Mouse (Mus musculus): ENCODE measurements at regions not wholly inside any gene's neighbourhood (a gene's known extent, or its start where the extent isn't known, plus 50 kb on each side); places are given as distances from the start of the nearest gene placed in this dataset.

GRCm38 (mm10) chr6:100923070-100923469 is 89.6 kb downstream of the Ppp4r2 start:
- CTCF ChIA-PET = no interaction called here

DNA sequence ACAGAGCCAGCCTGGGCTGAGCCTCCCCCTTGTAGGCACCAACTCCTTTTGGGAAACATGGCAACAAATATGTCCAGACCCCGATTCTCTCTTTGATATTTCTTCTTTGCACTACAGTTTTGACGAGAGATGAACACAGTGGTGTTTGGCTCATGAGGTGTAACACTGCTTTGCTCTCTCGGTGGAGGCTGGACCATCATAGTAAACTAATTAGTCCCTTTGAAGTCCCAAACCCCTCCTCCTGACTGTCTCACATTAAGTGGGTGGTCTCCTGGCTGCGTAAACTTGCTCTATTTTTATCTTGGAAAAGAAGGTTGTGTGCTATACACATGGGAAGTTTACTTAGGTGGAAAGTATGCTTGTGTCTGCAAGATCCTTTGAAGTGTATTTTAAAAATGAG is 90.3 kb downstream of the Ppp4r2 start:
- CTCF ChIA-PET = no interaction called here

- CTCF ChIA-PET = no interaction called here
Observed at GRCm38 (mm10) chr6:100928791-100929758, 95.7 kb downstream of the Ppp4r2 start.

- CTCF ChIA-PET = no interaction called here
Observed at GRCm38 (mm10) chr6:100929759-100930358, 96.4 kb downstream of the Ppp4r2 start.

DNA sequence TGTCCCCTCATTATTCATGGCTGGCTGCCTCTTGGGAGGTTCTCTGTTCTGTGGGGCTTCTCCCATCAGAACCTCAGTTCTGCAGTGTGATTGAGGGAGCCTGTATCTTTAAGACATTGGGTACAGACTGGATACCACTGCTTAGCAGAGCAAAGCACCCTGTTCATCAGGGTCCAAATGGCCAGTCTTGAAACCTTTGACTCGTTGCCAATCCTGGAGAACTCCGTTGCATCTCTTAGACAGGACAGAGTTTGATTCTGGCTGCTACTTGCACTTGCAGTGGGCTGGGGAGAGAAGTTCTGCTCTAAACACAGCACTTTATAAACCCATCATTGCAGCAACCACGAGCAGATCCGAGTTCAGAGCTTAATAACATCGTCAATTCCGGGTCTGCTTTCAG is 97.3 kb downstream of the Ppp4r2 start:
- CTCF ChIA-PET = no interaction called here

- CTCF ChIA-PET = no interaction called here
Observed at GRCm38 (mm10) chr6:100934424-100934823, 101.0 kb downstream of the Ppp4r2 start.

GRCm38 (mm10) chr6:100937802-100938201 is 104.4 kb downstream of the Ppp4r2 start:
- CTCF ChIA-PET = no interaction called here

DNA sequence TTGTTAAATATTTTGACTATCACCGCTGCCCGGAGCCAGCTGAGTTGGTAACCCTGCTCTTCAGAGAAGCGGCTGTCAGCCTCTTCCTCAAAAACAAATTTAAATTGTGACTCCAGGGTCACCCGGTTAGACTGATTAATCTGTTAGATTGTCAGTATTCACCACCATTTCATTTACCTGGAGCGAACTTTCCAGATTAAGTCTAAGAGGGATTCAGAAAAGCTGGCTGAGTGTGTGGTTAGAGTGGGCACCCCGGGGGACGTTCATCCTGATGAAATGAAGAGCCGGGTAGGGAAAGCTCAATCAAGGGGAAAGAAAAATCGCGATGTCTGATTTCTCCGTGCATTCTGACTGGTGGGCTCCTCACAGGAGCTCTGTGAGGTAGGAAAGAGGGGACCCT is 105.0 kb downstream of the Ppp4r2 start:
- CTCF ChIA-PET = no interaction called here

- CTCF ChIA-PET = no interaction called here
Observed at GRCm38 (mm10) chr6:100939042-100939441, 105.6 kb downstream of the Ppp4r2 start.

GRCm38 (mm10) chr6:100939766-100940165 is 106.3 kb downstream of the Ppp4r2 start:
- CTCF ChIA-PET = no interaction called here

DNA sequence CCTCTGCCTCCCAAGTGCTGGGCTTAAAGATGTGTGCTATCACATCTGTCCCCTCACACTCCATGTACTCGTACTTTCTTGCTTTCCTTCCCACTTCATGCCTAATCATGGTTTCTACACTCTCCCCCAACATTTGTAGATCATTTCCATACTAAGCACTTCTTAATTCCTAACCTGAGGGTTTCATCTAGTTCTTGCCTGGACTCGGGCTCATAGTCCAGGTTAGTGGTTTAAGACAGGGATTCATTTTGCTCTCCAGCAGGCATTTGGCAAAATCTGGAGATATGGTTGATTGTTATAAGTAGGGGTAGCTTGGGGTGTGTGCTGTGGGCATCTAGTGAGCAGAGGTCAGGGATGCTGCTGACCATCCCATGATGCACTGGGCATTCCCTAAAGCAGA is 108.3 kb downstream of the Ppp4r2 start:
- CTCF ChIA-PET = no interaction called here

DNA sequence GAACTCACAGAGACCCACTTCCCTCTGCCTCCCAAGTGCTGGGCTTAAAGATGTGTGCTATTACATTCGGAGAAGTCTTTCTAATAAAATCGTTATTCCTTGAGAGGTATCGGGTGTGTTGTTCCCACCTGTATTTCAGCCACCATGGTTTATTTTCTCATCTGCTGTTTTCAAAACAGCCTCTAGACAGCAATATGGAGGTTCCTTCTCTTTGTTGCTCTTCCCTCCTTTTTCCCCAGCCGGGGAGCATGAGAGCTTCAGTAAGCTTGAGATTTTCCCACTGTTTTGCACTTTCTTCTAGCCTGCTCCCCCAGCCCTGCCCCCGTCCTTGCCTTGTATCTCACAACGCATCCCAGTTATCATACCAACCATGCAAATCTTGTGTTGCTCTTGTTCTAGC is 109.5 kb downstream of the Ppp4r2 start:
- CTCF ChIA-PET = no interaction called here

DNA sequence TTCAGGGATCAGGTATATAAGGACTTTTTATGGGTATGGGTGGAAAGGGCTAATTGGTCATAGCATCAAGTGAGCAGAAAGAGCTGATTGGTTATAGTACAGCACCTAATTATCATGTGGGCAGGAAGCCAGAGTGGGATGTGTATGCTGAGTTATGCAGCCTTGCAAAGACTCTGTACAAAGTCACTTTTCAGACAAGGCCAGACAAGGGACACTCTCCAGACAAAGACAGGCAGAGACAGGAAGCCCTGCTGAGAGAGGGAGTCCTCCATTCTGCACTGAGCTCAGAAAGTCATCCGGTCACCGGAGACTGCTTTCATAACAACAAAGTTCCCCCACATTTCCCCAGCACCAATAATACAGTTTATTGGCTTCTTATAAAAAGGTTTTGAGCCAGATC is 112.4 kb downstream of the Ppp4r2 start:
- CTCF ChIA-PET = no interaction called here

- CTCF ChIA-PET = no interaction called here
Observed at GRCm38 (mm10) chr6:100948340-100948739, 114.9 kb downstream of the Ppp4r2 start.

DNA sequence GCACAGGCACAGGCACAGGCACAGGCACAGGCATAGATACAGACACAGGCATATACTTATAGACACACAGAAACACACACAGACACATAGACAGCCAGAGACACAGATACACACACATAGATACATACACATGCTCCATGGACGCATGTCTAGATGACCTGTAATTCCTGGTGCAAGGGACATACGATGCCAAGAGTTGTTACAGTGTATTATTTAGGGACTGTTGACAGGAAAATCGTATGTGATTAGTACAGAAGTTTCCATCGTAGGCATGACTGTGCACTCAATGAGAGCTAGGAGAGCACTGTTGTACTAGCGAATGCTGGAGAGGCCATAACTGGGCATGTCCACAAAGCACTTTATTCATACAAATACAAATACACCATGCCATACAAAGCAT is 118.2 kb downstream of the Ppp4r2 start:
- CTCF ChIA-PET = no interaction called here

- CTCF ChIA-PET = no interaction called here
Observed at GRCm38 (mm10) chr6:100952470-100952869, 119.0 kb downstream of the Ppp4r2 start.

DNA sequence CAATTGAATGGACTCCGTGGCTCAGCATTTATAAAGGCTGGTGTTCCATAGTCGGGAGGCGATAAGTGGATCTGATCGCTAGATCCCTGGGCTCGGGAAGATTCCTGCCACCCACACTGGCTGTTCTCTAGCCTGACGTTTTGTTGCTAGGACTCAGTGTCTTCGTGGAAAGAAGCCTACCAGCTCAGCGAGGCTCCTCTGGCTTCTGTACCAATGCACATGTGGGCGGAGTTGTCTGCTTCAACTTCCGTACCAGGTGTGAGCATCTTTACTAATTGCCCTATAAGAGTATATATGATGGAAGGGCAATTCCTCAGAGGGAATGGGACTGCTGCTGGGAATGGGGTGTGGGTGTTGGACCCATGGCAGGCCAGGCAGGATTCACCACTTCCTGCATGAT is 121.1 kb downstream of the Ppp4r2 start:
- CTCF ChIA-PET = no interaction called here

DNA sequence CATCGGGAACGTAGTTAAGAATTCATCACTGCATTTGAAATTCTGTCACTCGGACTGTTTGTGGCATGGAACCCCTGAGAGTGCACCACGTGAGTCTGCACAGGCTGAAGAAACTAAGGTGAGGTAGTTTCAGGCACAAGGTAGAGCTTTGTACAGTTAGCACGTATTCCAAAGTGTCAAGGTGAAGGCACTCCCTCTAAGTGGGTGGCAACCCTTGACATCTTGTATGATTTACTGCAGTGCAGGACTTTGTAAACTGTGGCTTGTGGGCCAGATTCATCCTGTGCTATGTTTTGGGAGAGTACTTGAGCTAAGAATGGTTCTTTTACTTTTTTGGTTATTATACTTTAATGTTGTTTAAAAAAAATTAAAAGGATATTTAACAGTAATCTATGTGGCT is 133.1 kb downstream of the Ppp4r2 start:
- CTCF ChIA-PET = no interaction called here

DNA sequence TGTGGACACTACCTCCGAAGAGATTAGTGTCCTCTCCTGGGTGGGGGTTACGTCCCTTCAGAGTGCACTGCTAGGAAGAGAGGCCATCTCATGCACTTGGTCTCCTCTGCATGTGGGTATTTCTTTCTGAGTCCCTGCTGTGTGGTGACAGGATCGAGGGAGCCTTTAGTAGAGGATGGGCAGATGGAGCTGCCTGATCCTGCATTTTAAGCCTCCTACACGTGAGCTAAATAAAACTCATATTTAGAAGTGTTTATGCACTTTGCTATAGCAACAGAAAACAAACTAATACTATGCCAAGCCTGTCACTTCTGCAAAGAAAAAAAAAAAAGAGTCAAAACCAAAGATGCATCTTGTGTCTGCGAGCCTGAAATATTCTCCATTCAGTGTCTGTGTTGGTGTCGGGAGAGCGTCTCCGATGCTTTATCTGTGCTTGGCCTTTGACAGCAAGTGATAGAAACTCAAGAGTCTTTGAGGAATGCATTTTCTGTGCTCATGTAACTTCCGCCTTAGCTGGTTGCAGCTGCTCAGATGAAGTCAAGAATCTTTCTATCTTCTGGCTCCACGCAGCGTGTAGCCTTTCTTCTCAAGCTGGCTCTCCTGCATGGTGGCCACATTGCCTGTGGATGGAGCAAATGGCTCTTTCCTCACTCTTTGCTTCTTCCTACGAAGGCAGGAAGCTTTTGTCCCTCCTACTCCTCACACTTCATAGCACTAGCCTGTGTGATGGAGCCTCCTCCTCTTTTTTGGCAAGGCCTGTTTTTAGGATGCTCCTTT is 134.8 kb downstream of the Ppp4r2 start:
- CTCF ChIA-PET = no interaction called here

- CTCF ChIA-PET = no interaction called here
Observed at GRCm38 (mm10) chr6:100968960-100969359, 135.5 kb downstream of the Ppp4r2 start.

DNA sequence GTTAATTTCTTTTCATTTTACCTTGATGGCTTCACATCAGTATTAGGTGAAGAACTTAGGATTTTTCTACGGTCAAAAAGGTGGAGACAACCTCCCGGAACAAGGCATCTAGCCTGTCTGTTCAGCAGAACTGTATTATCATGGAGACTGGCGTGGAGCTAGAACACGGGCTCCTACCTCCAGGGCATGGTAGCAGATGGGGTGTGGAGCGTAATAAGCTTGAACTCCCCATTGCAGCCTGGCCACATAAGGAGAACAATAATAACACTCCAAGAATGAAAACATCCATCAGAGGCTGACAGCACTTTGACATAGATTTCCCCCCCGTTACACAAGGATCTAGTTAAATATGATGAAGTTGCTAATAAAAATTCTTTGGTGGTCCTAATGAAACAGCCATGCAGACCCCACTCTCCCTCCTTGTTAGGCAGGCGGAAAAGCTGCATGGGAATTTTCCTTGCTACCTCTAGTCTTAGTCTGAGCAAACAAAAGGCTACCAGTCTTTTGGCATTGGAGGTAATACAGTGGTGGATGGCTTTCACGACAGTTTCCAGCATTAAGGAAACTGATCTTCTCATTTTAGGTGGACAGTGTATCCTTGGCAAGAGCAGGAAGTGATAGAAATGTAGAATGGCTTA is 137.5 kb downstream of the Ppp4r2 start:
- CTCF ChIA-PET = interaction anchor here (0.6 kb wide), 1 partner anchor 879 kb away, joined by 12 read pairs; no protein-coding TSS in a partner anchor

DNA sequence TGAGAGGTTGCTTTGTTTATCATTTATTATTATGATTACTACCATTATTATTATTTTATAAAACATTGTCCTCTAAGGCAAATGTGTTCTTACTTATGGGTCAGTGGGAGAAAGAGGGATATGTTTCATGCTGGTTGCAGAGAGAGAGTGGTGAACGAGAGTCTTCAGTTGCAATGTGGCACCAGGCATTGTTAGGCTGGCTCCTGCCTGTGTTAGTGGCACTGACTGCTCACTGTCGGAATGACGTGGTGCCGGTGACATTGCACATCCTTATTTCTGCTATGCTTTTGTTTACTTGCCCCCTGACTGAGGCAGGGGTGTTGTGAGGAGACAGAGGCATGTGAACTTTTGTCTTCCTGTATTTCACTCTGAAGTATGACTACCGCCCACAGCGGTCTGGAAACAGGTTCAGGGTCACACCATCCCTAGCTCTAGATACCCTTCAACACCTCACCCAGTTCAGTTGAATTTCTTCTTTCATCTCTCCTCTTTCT is 138.1 kb downstream of the Ppp4r2 start:
- CTCF ChIA-PET = no interaction called here
